Mouse (Mus musculus) liver, embryonic 13.5 days (tissue): Measurements from ENCODE around the gene Tgif2. TPM values are rescaled to one million over a fixed set of nuclear protein-coding genes. Genes with fewer than 3 reads are reported as not detected.
"Not testable (repeated sequence)": the region's sequence is repeated elsewhere in the genome, so short reads cannot be mapped to it uniquely, and the experiment has no call there.

Experiments used
- ATAC-seq: fragments of 200-750 bp; cut with Nextera tagmentation; 2 replicates; pipeline ENCODE4 v1.8.0; 2017; ENCODE audit warnings: low read depth, mild to moderate bottlenecking, moderate number of reproducible peaks, moderate library complexity
- DNase-seq: peaks from one replicate; pipeline ENCODE4 v3.0.0; 2022
- H3K27ac ChIP-seq: fragments of 300-500 bp; sonication (generic); 2 replicates; pipeline ENCODE4 v1.5.1; 2015; ENCODE audit warnings: moderate library complexity, mild to moderate bottlenecking, inconsistent platforms
- H3K27me3 ChIP-seq: fragments of 300-500 bp; sonication (generic); 2 replicates; pipeline ENCODE4 v1.6.1; 2015; ENCODE audit warnings: mild to moderate bottlenecking, inconsistent platforms
- H3K36me3 ChIP-seq: fragments of 300-500 bp; sonication (generic); 2 replicates; pipeline ENCODE4 v1.6.1; 2015; ENCODE audit warnings: mild to moderate bottlenecking, inconsistent platforms
- H3K4me1 ChIP-seq: fragments of 300-500 bp; sonication (generic); replicated peaks from 2 replicates; pipeline ENCODE4 v1.6.1; 2015; ENCODE audit warnings: inconsistent platforms
- H3K4me2 ChIP-seq: fragments of 300-500 bp; sonication (generic); 2 replicates; pipeline ENCODE4 v1.6.1; 2015; ENCODE audit warnings: inconsistent platforms, mild to moderate bottlenecking, moderate library complexity
- H3K4me3 ChIP-seq: fragments of 300-500 bp; sonication (generic); replicated peaks from 2 replicates; pipeline ENCODE4 v1.5.1; 2015; ENCODE audit warnings: mild to moderate bottlenecking, inconsistent platforms
- H3K9ac ChIP-seq: fragments of 300-500 bp; sonication (generic); 2 replicates; pipeline ENCODE4 v1.6.1; 2015; ENCODE audit warnings: mild to moderate bottlenecking, inconsistent platforms
- H3K9me3 ChIP-seq: fragments of 300-500 bp; sonication (generic); replicated peaks from 2 replicates; pipeline ENCODE4 v1.6.1; 2016; ENCODE audit warnings: inconsistent platforms
- WGBS: fragments of 180-500 bp; shearing (Covaris S2); methylation state at CpG from one replicate; pipeline ENCODE4 v1.1.7; 2015; ENCODE audit not compliant: insufficient replicate concordance; 5-methylcytosine and 5-hydroxymethylcytosine counted together
- polyA plus RNA-seq: library from polyadenylated mRNA; unstranded; fragments of >200 nt; fragmentation: Nextera tagmentation; extraction: Ambion mirVana; gene quantifications from 2 replicates; pipeline ENCODE4 v1.2.1, GENCODE M21; 2015

Tgif2 gene
- polyA plus RNA-seq, 1 experiment from 2014 or later: 7.2 TPM

- Histone ChIP-seq H3K9ac (no peak overlapping the region), H3K4me2 (no peak overlapping the region), H3K27me3 (no peaks in the 10 kb centered on the region), H3K4me1 (peaks cover 46% of the 10 kb centered on the region), H3K36me3 (no peaks in the 10 kb centered on the region), H3K9me3 (no peaks in the 10 kb centered on the region), H3K27ac (no peak overlapping the region), H3K4me3 (no peak overlapping the region)
- DNase-seq: no peak
- ATAC-seq: 0 out of 2 replicates have a peak, but pooled peaks have one; percentile 39
- 54% methylated on average over 15 of the region's 15 CpGs for WGBS
These were observed 54.9 kb downstream of the Tgif2 start for GRCm38 (mm10) chr2:156894496-156895265.

GRCm38 (mm10) chr2:156896384-156896914, 56.6 kb downstream of the Tgif2 start:
- Histone ChIP-seq H3K4me3 (no peak overlapping the region), H3K27me3 (no peaks in the 10 kb centered on the region), H3K9me3 (no peaks in the 10 kb centered on the region), H3K4me1 (peaks cover 46% of the 10 kb centered on the region), H3K36me3 (no peaks in the 10 kb centered on the region), H3K27ac (no peak overlapping the region), H3K9ac (no peak overlapping the region), H3K4me2 (no peak overlapping the region)
- no peak for ATAC-seq
- WGBS: 55% methylated on average over 9 of the region's 9 CpGs
- DNase-seq: no peak

DNA sequence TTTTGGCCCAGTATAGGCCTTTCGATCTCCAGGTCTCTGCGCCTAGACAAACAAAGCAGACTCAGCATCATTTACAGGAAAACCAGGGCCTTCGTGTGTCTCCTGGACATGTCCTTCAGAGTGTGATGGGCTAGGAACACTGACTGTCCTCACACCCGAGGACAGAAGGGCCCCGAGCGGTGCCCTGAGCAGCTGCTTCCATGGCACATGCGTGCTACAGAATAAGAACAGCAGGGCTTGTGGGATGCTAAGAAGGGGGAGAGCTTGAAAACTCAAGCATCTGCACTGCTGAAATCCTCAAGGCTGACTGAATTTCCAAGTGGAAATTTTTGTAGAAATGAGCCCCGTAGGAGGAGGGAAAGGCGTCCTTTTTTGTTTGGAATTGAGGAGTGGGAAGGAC, 57.2 kb downstream of the Tgif2 start:
- H3K4me1 ChIP-seq: peaks cover 46% of the 10 kb centered on the region
- no peaks in the 10 kb centered on the region for H3K9me3 ChIP-seq
- H3K9ac ChIP-seq: no peak overlapping the region
- H3K27ac ChIP-seq: no peak overlapping the region
- no peaks in the 10 kb centered on the region for H3K36me3 ChIP-seq
- H3K4me3 ChIP-seq: no peak overlapping the region
- DNase-seq (no peak), ATAC-seq (no peak)
- H3K4me2 ChIP-seq: no peak overlapping the region
- no peaks in the 10 kb centered on the region for H3K27me3 ChIP-seq
- WGBS: 69% methylated on average over 9 of the region's 9 CpGs

DNA sequence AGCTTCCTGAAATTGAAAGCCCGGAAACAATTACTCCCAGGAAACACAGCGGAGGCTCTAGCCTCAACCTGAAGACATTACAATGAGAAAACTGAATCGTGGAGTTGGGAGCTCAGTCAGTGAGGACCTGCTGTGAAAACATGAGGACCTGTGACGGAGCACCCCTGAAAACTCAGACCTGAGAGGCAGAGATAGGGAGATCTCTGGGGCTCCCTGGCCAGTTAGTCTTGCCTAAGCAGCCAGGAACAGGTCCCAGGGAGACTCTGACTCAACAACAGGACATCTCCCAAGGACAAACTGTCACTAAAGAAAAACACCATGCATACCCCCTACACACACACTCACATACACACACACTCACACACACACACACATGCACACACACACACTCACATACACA, 58.6 kb downstream of the Tgif2 start:
- H3K9ac ChIP-seq: peak overlapping the region; percentile 18; the same call in 1 of the 2 replicates
- H3K4me3 ChIP-seq: no peak overlapping the region
- peak; percentile 57 for ATAC-seq

DNA sequence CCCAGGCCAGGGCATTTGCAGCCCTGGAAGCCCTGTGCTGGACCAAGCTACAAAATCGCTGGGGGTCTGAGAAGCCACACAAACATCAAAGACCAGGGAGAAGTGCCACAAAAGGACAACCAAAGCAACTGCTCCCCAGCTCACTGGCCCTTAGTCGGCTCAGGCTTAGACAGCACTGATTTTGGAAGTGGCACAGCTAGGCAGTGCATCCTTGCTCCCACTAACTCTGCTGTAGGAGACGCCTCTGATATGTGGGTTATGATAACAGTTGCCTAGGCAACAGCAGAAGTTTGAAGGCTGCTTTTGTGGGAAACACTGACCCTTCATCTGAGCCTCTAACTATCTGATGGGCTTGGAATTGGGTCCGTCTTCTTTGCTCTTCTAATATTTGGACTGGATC, 59.4 kb downstream of the Tgif2 start:
- no peak for ATAC-seq
- Histone ChIP-seq H3K9ac (no peak overlapping the region), H3K27me3 (no peaks in the 10 kb centered on the region), H3K36me3 (no peaks in the 10 kb centered on the region), H3K4me2 (no peak overlapping the region), H3K4me1 (peaks cover 44% of the 10 kb centered on the region), H3K4me3 (no peak overlapping the region), H3K27ac (no peak overlapping the region), H3K9me3 (no peaks in the 10 kb centered on the region)
- DNase-seq: no peak
- 51% methylated on average over 4 of the region's 4 CpGs for WGBS

More for the DNA sequence above, 58.6 kb downstream of the Tgif2 start:
- H3K36me3 ChIP-seq: no peaks in the 10 kb centered on the region
- H3K4me1 ChIP-seq: peaks cover 46% of the 10 kb centered on the region
- H3K9me3 ChIP-seq: no peaks in the 10 kb centered on the region
- WGBS: 12% methylated on average over 4 of the region's 4 CpGs
- H3K4me2 ChIP-seq: peak overlapping the region; percentile 34
- no peaks in the 10 kb centered on the region for H3K27me3 ChIP-seq
- no peak for DNase-seq
- no peak overlapping the region; the same call in 1 of the 2 replicates for H3K27ac ChIP-seq

DNA sequence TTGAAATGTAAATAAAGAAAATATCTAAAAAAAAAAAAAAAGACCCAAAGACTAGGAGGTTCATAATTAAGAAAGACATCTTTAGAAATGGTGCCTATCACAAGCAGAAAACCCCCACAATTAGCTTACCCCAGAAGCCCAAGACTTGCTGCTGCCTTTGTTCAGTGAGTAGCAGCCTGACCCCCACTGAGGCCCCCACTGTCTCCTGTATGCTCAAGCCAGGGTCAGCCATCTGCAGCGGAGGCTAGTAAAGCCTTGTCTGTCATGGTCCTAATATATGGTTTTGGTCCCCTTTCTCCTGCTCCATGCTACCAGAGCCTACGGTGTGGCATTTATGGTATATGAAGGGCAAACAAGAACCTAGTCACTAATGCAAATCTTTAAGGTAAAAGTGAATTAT, 61.5 kb downstream of the Tgif2 start:
- H3K27ac ChIP-seq: no peak overlapping the region
- no peak overlapping the region for H3K4me3 ChIP-seq
- no peak for DNase-seq
- H3K4me1 ChIP-seq: peaks cover 32% of the 10 kb centered on the region
- no peak overlapping the region for H3K9ac ChIP-seq
- H3K36me3 ChIP-seq: no peaks in the 10 kb centered on the region
- ATAC-seq: no peak
- no peaks in the 10 kb centered on the region for H3K27me3 ChIP-seq
- H3K4me2 ChIP-seq: no peak overlapping the region
- WGBS: 80% methylated on average over 2 of the region's 2 CpGs
- no peaks in the 10 kb centered on the region for H3K9me3 ChIP-seq

GRCm38 (mm10) chr2:156901883-156902282, 62.1 kb downstream of the Tgif2 start:
- Histone ChIP-seq H3K4me3 (no peak overlapping the region), H3K4me1 (peaks cover 27% of the 10 kb centered on the region), H3K27ac (no peak overlapping the region), H3K36me3 (no peaks in the 10 kb centered on the region), H3K4me2 (no peak overlapping the region), H3K9me3 (no peaks in the 10 kb centered on the region), H3K27me3 (no peaks in the 10 kb centered on the region), H3K9ac (no peak overlapping the region)
- WGBS: 46% methylated on average over 6 of the region's 6 CpGs
- DNase-seq: no peak
- ATAC-seq: no peak

DNA sequence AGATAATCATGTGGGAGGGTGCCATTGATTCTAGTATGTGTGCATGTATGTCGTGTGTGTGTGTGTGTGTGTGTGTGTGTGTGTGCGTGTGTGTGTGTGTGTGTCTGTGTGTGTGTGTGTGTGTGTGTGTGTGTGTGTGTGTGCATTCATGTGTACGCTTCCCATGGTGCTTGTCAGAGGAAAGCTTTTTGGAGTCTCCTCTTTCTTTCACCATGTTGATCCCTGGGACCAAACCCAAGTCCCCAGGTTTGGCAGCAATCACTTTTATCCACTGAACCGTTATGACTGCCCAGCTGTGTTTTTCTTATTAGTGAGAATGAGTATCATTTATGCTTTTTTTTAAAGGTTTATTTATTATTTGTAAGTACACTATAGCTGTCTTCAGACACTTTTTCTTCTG, 62.6 kb downstream of the Tgif2 start:
- WGBS: 72% methylated on average over 3 of the region's 4 CpGs
- ATAC-seq, H3K36me3 ChIP-seq: not testable (repeated sequence)

GRCm38 (mm10) chr2:156903367-156903766, 63.6 kb downstream of the Tgif2 start:
- no peak overlapping the region for H3K27ac ChIP-seq
- H3K9me3 ChIP-seq: no peaks in the 10 kb centered on the region
- DNase-seq: no peak
- H3K4me1 ChIP-seq: peaks cover 12% of the 10 kb centered on the region
- no peaks in the 10 kb centered on the region for H3K36me3 ChIP-seq
- H3K4me3 ChIP-seq: no peak overlapping the region
- no peak overlapping the region for H3K4me2 ChIP-seq
- no peaks in the 10 kb centered on the region for H3K27me3 ChIP-seq
- 27% methylated on average over 2 of the region's 2 CpGs for WGBS
- no peak overlapping the region for H3K9ac ChIP-seq
- ATAC-seq: no peak

More for the DNA sequence above, 62.6 kb downstream of the Tgif2 start:
- H3K27me3 ChIP-seq, H3K4me3 ChIP-seq, DNase-seq, H3K9ac ChIP-seq, H3K4me2 ChIP-seq, H3K9me3 ChIP-seq, H3K27ac ChIP-seq: not testable (repeated sequence)
- H3K4me1 ChIP-seq: peaks cover 21% of the 10 kb centered on the region

Other genes with a start within 250 kb of the Tgif2 start
- 11.3 and 12.1 TPM in 2 replicates for gene Dlgap4, start 226.3 kb upstream of the Tgif2 start, polyA plus RNA-seq
- 58.3 and 60.1 TPM in 2 replicates for gene Myl9, start 64.6 kb upstream of the Tgif2 start, polyA plus RNA-seq
- 1.6 and 2.0 TPM in 2 replicates for gene 4930518I15Rik, start 17.9 kb downstream of the Tgif2 start, polyA plus RNA-seq
- 204 and 210 TPM in 2 replicates for gene Rab5if, start 23.1 kb downstream of the Tgif2 start, polyA plus RNA-seq
- 3.1 and 3.3 TPM in 2 replicates for gene Sla2, start 47.2 kb downstream of the Tgif2 start, polyA plus RNA-seq
- gene Ndrg3, start 152.0 kb downstream of the Tgif2 start, polyA plus RNA-seq: 41.1 and 45.2 TPM in 2 replicates
- 29.7 and 37.3 TPM in 2 replicates for gene Dsn1, start 167.1 kb downstream of the Tgif2 start, polyA plus RNA-seq
- 1.7 and 1.8 TPM in 2 replicates for gene Soga1, start 239.2 kb downstream of the Tgif2 start, polyA plus RNA-seq
- not detected in 2 replicates for gene Tldc2, start 247.0 kb downstream of the Tgif2 start, polyA plus RNA-seq